Mouse (Mus musculus) CH12.LX (cell line): ENCODE data around the gene Il7r.

Experiments
- CTCF ChIP-seq, 2 experiments: IDR thresholded peaks in 1 of 2; conservative IDR thresholded peaks in 1 of 2; 2 replicates each; pipeline ENCODE4 v1.5.1; 2011 to 2012; ENCODE audit warnings: low read depth in 2 of 2, low read length in 2 of 2, improper control_type of control experiment in 1 of 2, inconsistent platforms in 1 of 2, mild to moderate bottlenecking in 1 of 2, moderate library complexity in 1 of 2
- ELF1 ChIP-seq: IDR thresholded peaks from 2 replicates; pipeline ENCODE4 v1.6.1; 2014; ENCODE audit warnings: low read depth, mild to moderate bottlenecking, inconsistent platforms, low read length, improper control_type of control experiment
- EP300 ChIP-seq: IDR thresholded peaks from 2 replicates; pipeline ENCODE4 v1.6.1; 2011; ENCODE audit warnings: low read length, improper control_type of control experiment
- ETS1 ChIP-seq: conservative IDR thresholded peaks from 2 replicates; pipeline ENCODE4 v1.6.1; 2012; ENCODE audit warnings: low read depth, mild to moderate bottlenecking, inconsistent platforms, low read length, improper control_type of control experiment, moderate library complexity
- KAT2A ChIP-seq: IDR thresholded peaks from 2 replicates; pipeline ENCODE4 v1.6.1; 2012; ENCODE audit warnings: low read length, improper control_type of control experiment, inconsistent platforms; ENCODE audit not compliant: insufficient replicate concordance
- MEF2A ChIP-seq: IDR thresholded peaks from 2 replicates; pipeline ENCODE4 v1.6.1; 2014; ENCODE audit warnings: low read depth, mild to moderate bottlenecking, inconsistent platforms, low read length, improper control_type of control experiment, borderline replicate concordance
- MYC ChIP-seq: IDR thresholded peaks from 2 replicates; pipeline ENCODE4 v1.6.1; 2011; ENCODE audit warnings: low read depth, mild to moderate bottlenecking, improper control_type of control experiment, low read length
- POLR2A ChIP-seq: IDR thresholded peaks from 2 replicates; pipeline ENCODE4 v1.6.1; 2011; ENCODE audit warnings: low read depth, mild to moderate bottlenecking, improper control_type of control experiment, low read length
- POLR2AphosphoS2 ChIP-seq: IDR thresholded peaks from 2 replicates; pipeline ENCODE4 v1.6.1; 2011; ENCODE audit warnings: low read depth, low read length, improper control_type of control experiment
- SMC3 ChIP-seq: IDR thresholded peaks from 2 replicates; pipeline ENCODE4 v1.6.1; 2011; ENCODE audit warnings: low read depth, low read length, improper control_type of control experiment
- TCF12 ChIP-seq: IDR thresholded peaks from 2 replicates; pipeline ENCODE4 v1.6.1; 2014; ENCODE audit warnings: low read depth, mild to moderate bottlenecking, inconsistent platforms, low read length, improper control_type of control experiment

DNA sequence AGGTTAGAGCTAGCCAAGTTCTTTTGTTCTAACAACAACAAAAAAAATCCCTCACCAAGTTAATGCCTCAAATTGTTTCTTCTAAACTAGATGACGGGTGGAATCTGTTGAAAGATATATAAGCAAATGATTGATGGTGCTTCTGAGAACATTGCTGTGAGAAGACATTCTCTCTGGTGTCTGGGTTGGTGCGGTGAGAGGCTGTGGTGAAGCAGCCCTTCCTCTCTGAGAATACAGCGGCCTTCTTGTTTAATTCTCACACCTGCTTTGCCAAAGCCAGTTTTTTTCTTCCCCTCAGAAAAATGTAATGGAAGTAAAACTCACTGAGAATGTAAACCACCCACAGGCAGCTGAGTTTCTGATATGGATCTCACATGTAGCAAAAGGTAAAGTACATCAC lies 57.8 kb downstream of the Il7r start:
- no peak for TF ChIP-seq EP300
- TF ChIP-seq POLR2A: no peak
- no peak for TF ChIP-seq ETS1
- TF ChIP-seq CTCF (conservative IDR thresholded peaks at IDR 0.05 in 1 of 2, IDR thresholded peaks at IDR 0.05 in 1 of 2; ENCODE audit: low read depth in 2 of 2, low read length in 2 of 2): no peak
- no peak for TF ChIP-seq KAT2A
- no peak for TF ChIP-seq MEF2A
- no peak for TF ChIP-seq POLR2AphosphoS2
- TF ChIP-seq ELF1: no peak
- TF ChIP-seq SMC3: no peak
- TF ChIP-seq TCF12: no peak
- TF ChIP-seq MYC: no peak
